In the genomic region with DNA sequence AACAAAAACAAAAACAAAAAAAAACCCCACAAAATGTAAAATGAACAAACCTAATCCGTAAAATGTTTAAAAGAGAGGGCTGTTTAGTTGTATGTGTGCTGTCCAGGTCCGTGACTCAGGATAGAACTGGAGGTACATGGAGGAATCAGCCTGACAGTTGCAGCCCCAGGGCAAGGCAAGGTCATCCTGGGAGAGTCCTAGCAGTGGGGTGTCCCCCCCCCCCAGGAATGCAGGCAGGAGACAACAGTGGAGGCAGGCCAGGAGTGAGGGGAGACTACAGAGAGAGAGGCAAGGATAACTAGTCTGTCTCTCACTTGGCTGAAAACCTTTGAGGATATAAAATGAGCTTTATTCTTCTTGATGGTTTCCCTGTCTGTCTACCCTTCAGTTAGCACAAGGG, we compare ENCODE assay signal across 17 mouse cellular contexts. TPM values are rescaled to one million over a fixed set of nuclear protein-coding genes. Genes with fewer than 3 reads are reported as not detected.
"Had no signal": no experiment of that assay in that cellular context is flagged by ENCODE, and none has a peak within 500 bp of the region (broad histone marks: within the 10 kb centered on the region; RNA-seq: fewer than 3 reads in every experiment).

No protein-coding gene starts in this region.

- H3K4me3 ChIP-seq: limb, embryonic 13.5 days; midbrain, embryonic 10.5 days; neural tube, embryonic 12.5 days had no signal

- H3K27me3 ChIP-seq: limb, embryonic 13.5 days; neural tube, embryonic 12.5 days had no signal

- H3K9me3 ChIP-seq: limb, embryonic 13.5 days; midbrain, embryonic 10.5 days; neural tube, embryonic 12.5 days had no signal

- H3K9ac ChIP-seq: limb, embryonic 13.5 days; liver, embryonic 14.5 days; neural tube, embryonic 12.5 days had no signal

- H3K27ac ChIP-seq: limb, embryonic 13.5 days; liver, embryonic 14.5 days; midbrain, embryonic 10.5 days; neural tube, embryonic 12.5 days; stomach, postnatal 0 days had no signal

- H3K4me1 ChIP-seq: neural tube, embryonic 12.5 days had no signal

- H3K4me2 ChIP-seq: limb, embryonic 13.5 days; neural tube, embryonic 12.5 days had no signal

- ATAC-seq: lung, postnatal 0 days had no signal

- DNase-seq: kidney, postnatal 14 days; left cerebral cortex, postnatal 4 days; lung, adult 2 months; lung, postnatal 4 days; midbrain, embryonic 14.5 days; thymus, postnatal 4 days had no signal

- H3K36me3 ChIP-seq: limb, embryonic 13.5 days; midbrain, embryonic 10.5 days; neural tube, embryonic 12.5 days had no signal

RNA-seq across cellular contexts. Expression of gene Fam186b, which starts 31.3 kb away (rescaled TPM):
- total RNA-seq: liver, adult 2 months; megakaryocyte, adult 5-6 weeks; monocyte, adult 5-6 weeks; neutrophil, adult 5-6 weeks had no signal
- polyA plus RNA-seq: large intestine, adult 2 months; liver, adult 2 months; lung, adult 2 months; lung, postnatal 0 days; stomach, postnatal 0 days had no signal

RNA-seq across cellular contexts. Expression of gene Kcnh3, which starts 39.7 kb away (rescaled TPM):
- total RNA-seq: megakaryocyte, adult 5-6 weeks; monocyte, adult 5-6 weeks had no signal
- polyA plus RNA-seq: liver, adult 2 months had no signal
